Mouse (Mus musculus): ENCODE measurements at regions not wholly inside any gene's neighbourhood (a gene's known extent, or its start where the extent isn't known, plus 50 kb on each side); places are given as distances from the start of the nearest gene placed in this dataset.

GRCm38 (mm10) chr15:96098821-96099220 is 188.5 kb upstream of the Arid2 start:
- no peak for TF ChIP-seq CTCF (IDR thresholded peaks at IDR 0.05 in 2 of 3, conservative IDR thresholded peaks at IDR 0.05 in 1 of 3; ENCODE audit: control insufficient read depth in 1 of 3, insufficient read depth in 1 of 3, low read depth in 2 of 3, low read length in 3 of 3, poor library complexity in 1 of 3, severe bottlenecking in 1 of 3)
- no peak for TF ChIP-seq CHD2 (IDR thresholded peaks at IDR 0.05; ENCODE audit: low read length)
- TF ChIP-seq EP300 (IDR thresholded peaks at IDR 0.05; ENCODE audit: low read depth in 1 of 2, low read length in 2 of 2): no peak
- no peak for TF ChIP-seq ZKSCAN1 (IDR thresholded peaks at IDR 0.05; ENCODE audit: low read depth, low read length)
- no peak for TF ChIP-seq GATA1 (IDR thresholded peaks at IDR 0.05; ENCODE audit: low read depth, low read length)
- TF ChIP-seq POLR2AphosphoS5 (IDR thresholded peaks at IDR 0.05; ENCODE audit: borderline replicate concordance, low read depth, low read length): no peak
- no peak for TF ChIP-seq USF1 (IDR thresholded peaks at IDR 0.05; ENCODE audit: low read depth, low read length)
- TF ChIP-seq GABPA (IDR thresholded peaks at IDR 0.05; ENCODE audit: low read depth, low read length): no peak
- TF ChIP-seq TAL1 (IDR thresholded peaks at IDR 0.05; ENCODE audit: low read length): no peak

Data from MEL (cell line).